Mouse (Mus musculus) erythroblast, embryonic 14.5 days (primary cell): ENCODE measurements around the gene Sumo1.

Experiments
- GATA1 ChIP-seq: IDR thresholded peaks from 2 replicates; pipeline ENCODE4 v1.6.1; 2012; ENCODE audit warnings: low read length, inconsistent platforms, mixed read lengths
- TAL1 ChIP-seq: IDR thresholded peaks from 3 replicates; pipeline ENCODE4 v1.6.1; 2012; ENCODE audit warnings: low read length, inconsistent platforms, mixed read lengths

DNA sequence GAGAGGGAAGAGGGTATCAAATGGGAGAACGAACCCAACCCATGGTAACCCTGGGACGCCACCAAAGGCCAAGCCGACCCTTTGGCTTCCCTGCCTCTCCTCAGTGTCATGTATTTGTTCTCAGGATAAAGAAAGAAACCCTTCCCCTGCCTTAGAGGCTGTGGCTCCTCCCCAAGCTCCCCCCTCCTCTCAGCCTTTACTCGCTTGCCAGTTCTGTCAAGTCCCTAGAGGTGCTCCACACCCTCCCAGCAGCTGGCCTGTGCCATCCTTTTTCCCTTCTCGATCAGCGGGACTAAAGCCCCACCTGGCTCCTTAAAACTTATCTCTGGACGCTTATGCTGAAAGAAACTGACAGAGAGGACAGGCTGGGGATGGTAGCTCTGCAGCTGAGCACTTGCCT lies 63.6 kb downstream of the Sumo1 start:
- no peak for TF ChIP-seq TAL1
- TF ChIP-seq GATA1: no peak
